Mouse (Mus musculus) retina, postnatal 7 days (tissue): ENCODE data around the gene Pilrb1.

Experiments
- DNase-seq: peaks from one replicate; pipeline ENCODE4 v3.0.0-alpha.2; 2012; ENCODE audit warnings: low read depth, low spot score

Gene Pilrb1

GRCm38 (mm10) chr5:137830238-137830637 lies 27.7 kb downstream of the Pilrb1 start:
- no peak for DNase-seq

GRCm38 (mm10) chr5:137828694-137829093 lies 29.2 kb downstream of the Pilrb1 start:
- DNase-seq = no peak

GRCm38 (mm10) chr5:137826421-137826820 lies 31.5 kb downstream of the Pilrb1 start:
- no peak for DNase-seq

- DNase-seq = no peak
These were observed 31.9 kb downstream of the Pilrb1 start for GRCm38 (mm10) chr5:137825971-137826370.

- no peak for DNase-seq
These were observed 32.9 kb downstream of the Pilrb1 start for GRCm38 (mm10) chr5:137825030-137825429.

- no peak for DNase-seq
These were observed 34.4 kb downstream of the Pilrb1 start for GRCm38 (mm10) chr5:137823455-137824045.

GRCm38 (mm10) chr5:137822602-137823001 lies 35.3 kb downstream of the Pilrb1 start:
- no peak for DNase-seq

- DNase-seq = no peak
These were observed 35.8 kb downstream of the Pilrb1 start for GRCm38 (mm10) chr5:137822126-137822525.

- no peak for DNase-seq
These were observed 40.3 kb downstream of the Pilrb1 start for GRCm38 (mm10) chr5:137817466-137818222.

- DNase-seq = no peak
These were observed 49.6 kb downstream of the Pilrb1 start for GRCm38 (mm10) chr5:137808316-137808715.

GRCm38 (mm10) chr5:137806158-137806557 lies 51.7 kb downstream of the Pilrb1 start:
- no peak for DNase-seq
